26 mouse cellular contexts compared by ENCODE assay signal in the genomic region with DNA sequence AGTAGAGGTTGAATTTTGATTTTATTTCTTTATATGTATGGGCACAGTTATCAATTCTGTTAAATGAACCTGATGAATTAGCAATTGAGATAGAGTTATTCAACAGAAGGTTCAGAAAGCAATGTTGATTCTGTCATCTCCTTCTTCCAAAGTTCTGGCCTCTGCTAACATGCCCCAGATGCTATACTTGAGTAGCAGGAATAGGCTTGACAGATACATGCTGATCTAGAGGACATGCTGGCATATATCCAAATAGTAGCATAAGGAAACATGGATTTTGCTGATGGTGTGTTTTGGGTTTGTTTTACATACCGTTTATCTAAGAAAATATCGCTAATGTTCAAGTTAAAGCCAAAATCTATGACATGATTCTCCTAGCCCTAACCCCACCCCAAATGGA.
DNase-seq lines count a peak whose midpoint lies in the region; ATAC-seq and TF ChIP-seq lines count a peak whose summit lies in the region.
"Had no signal": no experiment of that assay in that cellular context is flagged by ENCODE, and none has a peak within 500 bp of the region (broad histone marks: within the 10 kb centered on the region; RNA-seq: fewer than 3 reads in every experiment).

No protein-coding gene starts in this region.

- peak; percentile 11 for DNase-seq in forebrain, embryonic 14.5 days (ENCODE audit: low spot score)
- DNase-seq in forebrain, embryonic 10.5 days (ENCODE audit: extremely low spot score, low spot score): no peak
- DNase-seq in lung, adult 18-20 months: no peak
- peak; percentile 17 for DNase-seq in brain, embryonic 14.5 days (ENCODE audit: low read depth)
- DNase-seq: adrenal gland, adult 8-10 months; adrenal gland, postnatal 14 days; adrenal gland, postnatal 36 days; B cell, adult 2 months; cerebellum, adult 11 months; cerebellum, adult 18-20 months; cerebellum, adult 8-10 months; cerebellum, adult 9-11 months; cerebellum, postnatal 14 days; cerebellum, postnatal 36 days; embryo, embryonic 11 days had no signal

- no peaks in the 10 kb centered on the region for H3K27me3 ChIP-seq in forebrain, embryonic 14.5 days (replicated peaks; ENCODE audit: control insufficient read depth, insufficient read depth, low read length)
- no peaks in the 10 kb centered on the region for H3K27me3 ChIP-seq in forebrain, embryonic 10.5 days (ENCODE audit: poor library complexity, severe bottlenecking)
- H3K27me3 ChIP-seq in lung, embryonic 15.5 days: no peaks in the 10 kb centered on the region
- H3K27me3 ChIP-seq: CH12.LX; embryonic facial prominence, embryonic 13.5 days; embryonic facial prominence, embryonic 15.5 days; forebrain, embryonic 13.5 days; Patski had no signal

- H3K27ac ChIP-seq in forebrain, embryonic 14.5 days (ENCODE audit: low read depth, low read length): no peak overlapping the region
- H3K27ac ChIP-seq in forebrain, embryonic 10.5 days: no peak overlapping the region
- no peak overlapping the region for H3K27ac ChIP-seq in lung, embryonic 15.5 days
- H3K27ac ChIP-seq: embryonic facial prominence, embryonic 13.5 days; embryonic facial prominence, embryonic 15.5 days; forebrain, embryonic 13.5 days had no signal

- TF ChIP-seq POLR2A in brain, embryonic 14.5 days (IDR thresholded peaks at IDR 0.05; ENCODE audit: borderline replicate concordance, extremely low read depth, insufficient read depth, insufficient read length, poor library complexity, severe bottlenecking): no peak

- no peak overlapping the region for H3K4me2 ChIP-seq in forebrain, embryonic 14.5 days (ENCODE audit: low read length)
- no peak overlapping the region for H3K4me2 ChIP-seq in lung, embryonic 15.5 days
- H3K4me2 ChIP-seq: embryonic facial prominence, embryonic 13.5 days; embryonic facial prominence, embryonic 15.5 days; forebrain, embryonic 13.5 days had no signal

- no peak overlapping the region for H3K4me3 ChIP-seq in forebrain, embryonic 14.5 days (ENCODE audit: low read depth, low read length)
- H3K4me3 ChIP-seq in forebrain, embryonic 10.5 days: no peak overlapping the region
- H3K4me3 ChIP-seq in lung, embryonic 15.5 days: no peak overlapping the region
- H3K4me3 ChIP-seq: embryonic facial prominence, embryonic 13.5 days; embryonic facial prominence, embryonic 15.5 days; erythroblast, embryonic 14.5 days; forebrain, embryonic 13.5 days had no signal

- WGBS in forebrain, embryonic 14.5 days: 81% methylated on average over 2 of the region's 2 CpGs
- 89% methylated on average over 2 of the region's 2 CpGs for WGBS in forebrain, embryonic 10.5 days
- 72% methylated on average over 2 of the region's 2 CpGs for WGBS in lung, embryonic 15.5 days

- ATAC-seq in forebrain, embryonic 14.5 days: no peak
- ATAC-seq in lung, embryonic 15.5 days (ENCODE audit: borderline replicate concordance, extremely low read depth, low FRiP score, low TSS enrichment): peak; percentile 8; the same call in 1 of the 2 replicates
- ATAC-seq: activated CD4-positive, CD25-positive, alpha-beta regulatory T cell, adult 4 months; CD4-positive, CD25-positive, alpha-beta regulatory T cell, adult 4 months; forebrain, embryonic 13.5 days; forebrain, embryonic 16.5 days; Patski had no signal

- H3K4me1 ChIP-seq in forebrain, embryonic 14.5 days (ENCODE audit: control insufficient read depth, insufficient read depth, low read length): no peaks in the 10 kb centered on the region
- H3K4me1 ChIP-seq in forebrain, embryonic 10.5 days: peaks cover 4% of the 10 kb centered on the region; the same call in 1 of the 2 replicates
- H3K4me1 ChIP-seq in lung, embryonic 15.5 days: no peaks in the 10 kb centered on the region
- H3K4me1 ChIP-seq: embryonic facial prominence, embryonic 13.5 days; embryonic facial prominence, embryonic 15.5 days had no signal

- no peaks in the 10 kb centered on the region for H3K9me3 ChIP-seq in forebrain, embryonic 14.5 days (replicated peaks; ENCODE audit: control insufficient read depth, low read length)
- H3K9me3 ChIP-seq in forebrain, embryonic 10.5 days: no peaks in the 10 kb centered on the region
- H3K9me3 ChIP-seq in lung, embryonic 15.5 days: no peaks in the 10 kb centered on the region
- H3K9me3 ChIP-seq: embryonic facial prominence, embryonic 13.5 days; embryonic facial prominence, embryonic 15.5 days; forebrain, embryonic 13.5 days; G1E had no signal

- H3K36me3 ChIP-seq in forebrain, embryonic 14.5 days (ENCODE audit: control insufficient read depth, insufficient read depth, low read length): no peaks in the 10 kb centered on the region
- H3K36me3 ChIP-seq in forebrain, embryonic 10.5 days (replicated peaks): no peaks in the 10 kb centered on the region
- H3K36me3 ChIP-seq in lung, embryonic 15.5 days: no peaks in the 10 kb centered on the region
- H3K36me3 ChIP-seq: embryonic facial prominence, embryonic 13.5 days; embryonic facial prominence, embryonic 15.5 days; G1E had no signal

- TF ChIP-seq CTCF in brain, embryonic 14.5 days (IDR thresholded peaks at IDR 0.05; ENCODE audit: borderline replicate concordance, extremely low read depth, insufficient read depth, insufficient read length): no peak

- no peak overlapping the region for H3K9ac ChIP-seq in forebrain, embryonic 14.5 days (ENCODE audit: low read length)
- H3K9ac ChIP-seq in lung, embryonic 15.5 days: no peak overlapping the region
- H3K9ac ChIP-seq: embryonic facial prominence, embryonic 13.5 days; embryonic facial prominence, embryonic 15.5 days; forebrain, embryonic 13.5 days had no signal

Comparison
In these comparisons a context has a peak if more than half of its experiments do, and no peak if none do; other contexts are left out.
1. DNase-seq: peak in forebrain, embryonic 14.5 days (single experiment) and brain, embryonic 14.5 days (single experiment); none in forebrain, embryonic 10.5 days (single experiment) and lung, adult 18-20 months (0 of 2).